Mouse (Mus musculus): ENCODE measurements around the gene Uts2r.

DNA sequence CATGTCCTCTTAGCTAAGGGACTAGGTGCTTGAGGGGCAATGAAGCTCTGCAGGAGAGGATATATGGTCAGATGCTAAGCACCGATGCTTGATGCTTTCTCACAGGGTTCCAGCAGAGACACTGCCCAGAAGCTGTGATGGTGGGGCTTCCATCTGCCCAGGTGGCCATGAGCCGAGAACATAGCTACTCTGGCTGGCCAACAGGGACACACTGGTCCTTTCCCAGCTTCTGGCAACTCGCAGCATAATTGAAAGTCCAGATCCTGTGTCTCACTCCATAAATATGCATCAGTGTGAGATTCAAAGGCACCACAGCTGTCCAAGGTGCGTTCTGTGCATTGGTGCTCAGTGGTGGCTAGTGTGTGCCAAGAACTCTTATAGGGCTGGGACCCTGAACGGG lies 13.1 kb downstream of the Uts2r start:
- no peak for TF ChIP-seq CTCF (IDR thresholded peaks at IDR 0.05; ENCODE audit: borderline replicate concordance, insufficient read depth, low read depth, low read length)
- TF ChIP-seq POLR2A (IDR thresholded peaks at IDR 0.05; ENCODE audit: borderline replicate concordance, insufficient read depth, low read length) = no peak
